Mouse (Mus musculus) liver, embryonic 16.5 days (tissue): ENCODE results near the gene Tbc1d24. TPM values are rescaled to one million over a fixed set of nuclear protein-coding genes. Genes with fewer than 3 reads are reported as not detected.

Source experiments
- ATAC-seq: fragments of 200-750 bp; cut with Nextera tagmentation; 2 replicates; pipeline ENCODE4 v1.8.0; 2017; ENCODE audit warnings: low read depth, mild to moderate bottlenecking, moderate number of reproducible peaks, moderate library complexity
- H3K27ac ChIP-seq: fragments of 300-500 bp; sonication (generic); 2 replicates; pipeline ENCODE4 v1.5.1; 2014; ENCODE audit warnings: mild to moderate bottlenecking, low read length
- H3K27me3 ChIP-seq: fragments of 300-500 bp; sonication (generic); 2 replicates; pipeline ENCODE4 v1.6.1; 2014; ENCODE audit warnings: low read depth, low read length, mixed read lengths; ENCODE audit not compliant: control insufficient read depth, insufficient read depth
- H3K36me3 ChIP-seq: fragments of 300-500 bp; sonication (generic); 2 replicates; pipeline ENCODE4 v1.6.1; 2014; ENCODE audit warnings: mild to moderate bottlenecking; ENCODE audit not compliant: control insufficient read depth, insufficient read depth
- H3K4me1 ChIP-seq: fragments of 300-500 bp; sonication (generic); 2 replicates; pipeline ENCODE4 v1.6.1; 2014; ENCODE audit warnings: low read depth, low read length, mixed read lengths; ENCODE audit not compliant: control insufficient read depth
- H3K4me2 ChIP-seq: fragments of 300-500 bp; sonication (generic); 2 replicates; pipeline ENCODE4 v1.6.1; 2014; ENCODE audit warnings: low read depth, low read length, mixed read lengths
- H3K4me3 ChIP-seq: fragments of 300-500 bp; sonication (generic); 2 replicates; pipeline ENCODE4 v1.5.1; 2014; ENCODE audit warnings: low read depth, mild to moderate bottlenecking, low read length
- H3K9ac ChIP-seq: fragments of 300-500 bp; sonication (generic); 2 replicates; pipeline ENCODE4 v1.6.1; 2014; ENCODE audit warnings: low read depth, low read length
- H3K9me3 ChIP-seq: fragments of 300-500 bp; sonication (generic); replicated peaks from 2 replicates; pipeline ENCODE4 v1.6.1; 2016; ENCODE audit warnings: low read length; ENCODE audit not compliant: control insufficient read depth
- WGBS: fragments of 180-500 bp; shearing (Covaris S2); extraction: QIAGEN DNeasy Blood & Tissue Kit; methylation state at CpG from one replicate; pipeline ENCODE4 v1.1.7; 2014; ENCODE audit not compliant: insufficient replicate concordance; 5-methylcytosine and 5-hydroxymethylcytosine counted together
- polyA plus RNA-seq: library from polyadenylated mRNA; unstranded; fragments of >200 nt; fragmentation: Nextera tagmentation; extraction: Ambion mirVana; gene quantifications from 2 replicates; pipeline ENCODE4 v1.2.1, GENCODE M21; 2015

Gene Tbc1d24
- polyA plus RNA-seq, 1 experiment from 2014 or later, result 7.4 TPM

DNA sequence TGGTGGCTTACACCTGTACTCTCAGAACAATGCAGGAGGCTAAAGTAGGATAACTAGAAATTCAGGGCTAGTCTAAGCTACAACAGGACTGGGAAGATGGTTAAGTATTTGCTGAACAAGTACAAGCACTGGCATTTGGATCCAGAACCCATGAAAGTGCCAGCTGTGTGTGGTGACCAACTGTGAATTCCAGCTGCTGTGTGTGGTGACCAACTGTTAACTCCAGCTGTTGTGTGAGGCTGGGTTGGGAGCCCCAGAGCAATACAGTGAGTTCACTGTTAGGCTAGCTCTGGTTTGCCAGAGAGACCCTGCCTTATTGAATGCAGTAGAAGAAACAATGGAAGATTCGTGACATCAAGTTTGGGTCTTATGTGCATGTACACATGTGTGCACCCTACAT is 31.1 kb upstream of the Tbc1d24 start:
- 80% methylated on average over 1 of the region's 1 CpGs for WGBS
- Histone ChIP-seq H3K9me3 (no peaks in the 10 kb centered on the region), H3K27ac (no peak overlapping the region), H3K27me3 (no peaks in the 10 kb centered on the region), H3K4me2 (no peak overlapping the region), H3K4me1 (no peaks in the 10 kb centered on the region), H3K36me3 (peaks cover 96% of the 10 kb centered on the region), H3K4me3 (no peak overlapping the region), H3K9ac (no peak overlapping the region)
- ATAC-seq, result no peak

GRCm38 (mm10) chr17:24227941-24228340 is 22.6 kb upstream of the Tbc1d24 start:
- H3K9me3 ChIP-seq, result no peaks in the 10 kb centered on the region
- H3K4me1 ChIP-seq, result peaks cover 37% of the 10 kb centered on the region
- H3K36me3 ChIP-seq, result peaks cover 94% of the 10 kb centered on the region
- no peak overlapping the region for H3K27ac ChIP-seq
- WGBS, result 91% methylated on average over 7 of the region's 7 CpGs
- no peak overlapping the region for H3K9ac ChIP-seq
- no peaks in the 10 kb centered on the region for H3K27me3 ChIP-seq
- no peak overlapping the region for H3K4me2 ChIP-seq
- ATAC-seq, result no peak
- no peak overlapping the region for H3K4me3 ChIP-seq

DNA sequence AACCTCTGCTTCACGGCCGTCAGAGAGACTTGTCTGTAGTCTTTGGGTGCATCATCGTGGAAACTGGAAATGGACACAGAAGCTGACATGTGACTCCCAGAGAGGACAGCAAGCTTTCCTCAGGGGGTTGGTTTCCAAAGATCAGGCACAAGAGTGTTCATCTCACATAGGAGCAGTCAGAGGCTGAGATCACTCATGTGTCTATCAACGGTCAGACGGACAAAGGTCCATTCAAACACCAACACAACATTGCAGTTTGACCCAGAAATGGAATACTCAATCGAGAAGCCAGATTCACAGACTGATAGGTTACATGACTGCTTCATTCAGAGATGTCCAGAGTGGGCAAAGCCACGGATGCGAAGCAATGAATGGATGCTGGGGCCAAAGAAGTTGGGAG is 21.4 kb upstream of the Tbc1d24 start:
- no peak overlapping the region for H3K4me3 ChIP-seq
- WGBS, result 82% methylated on average over 8 of the region's 8 CpGs
- peak overlapping the region; percentile 92 for H3K27ac ChIP-seq
- no peaks in the 10 kb centered on the region for H3K27me3 ChIP-seq
- no peak for ATAC-seq
- peaks cover 38% of the 10 kb centered on the region for H3K4me1 ChIP-seq
- H3K9ac ChIP-seq, result peak overlapping the region; percentile 11; the same call in 1 of the 2 replicates
- peak overlapping the region; percentile 44 for H3K4me2 ChIP-seq
- no peaks in the 10 kb centered on the region for H3K9me3 ChIP-seq
- peaks cover 91% of the 10 kb centered on the region for H3K36me3 ChIP-seq

DNA sequence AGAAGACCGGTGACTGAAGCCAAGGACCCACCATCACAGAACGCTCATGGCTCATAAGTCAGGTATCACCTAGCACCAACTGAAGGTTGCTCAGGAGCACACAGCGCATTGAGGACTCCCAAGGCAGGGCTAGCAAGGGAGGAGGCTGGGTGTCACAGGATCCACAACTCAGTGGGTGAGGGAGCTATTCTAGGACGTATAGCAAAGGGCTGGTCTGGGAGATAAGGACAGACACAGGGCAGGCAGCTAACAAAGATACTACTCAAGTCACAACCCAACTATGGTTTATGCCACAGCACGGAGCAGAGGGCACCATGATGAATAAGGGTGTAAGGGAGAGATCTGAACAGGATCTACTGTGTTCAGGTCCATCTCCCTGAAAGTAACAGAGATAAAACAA is 20.5 kb upstream of the Tbc1d24 start:
- peak overlapping the region; percentile 25 for H3K9ac ChIP-seq
- H3K4me2 ChIP-seq, result peak overlapping the region; percentile 44
- H3K27ac ChIP-seq, result peak overlapping the region; percentile 92
- peaks cover 46% of the 10 kb centered on the region for H3K4me1 ChIP-seq
- no peaks in the 10 kb centered on the region for H3K9me3 ChIP-seq
- 33% methylated on average over 5 of the region's 5 CpGs for WGBS
- ATAC-seq, result peak; percentile 91
- H3K4me3 ChIP-seq, result 0 out of 2 replicates have a peak overlapping the region, but pooled peaks have one; percentile 3
- peaks cover 83% of the 10 kb centered on the region for H3K36me3 ChIP-seq
- H3K27me3 ChIP-seq, result no peaks in the 10 kb centered on the region

DNA sequence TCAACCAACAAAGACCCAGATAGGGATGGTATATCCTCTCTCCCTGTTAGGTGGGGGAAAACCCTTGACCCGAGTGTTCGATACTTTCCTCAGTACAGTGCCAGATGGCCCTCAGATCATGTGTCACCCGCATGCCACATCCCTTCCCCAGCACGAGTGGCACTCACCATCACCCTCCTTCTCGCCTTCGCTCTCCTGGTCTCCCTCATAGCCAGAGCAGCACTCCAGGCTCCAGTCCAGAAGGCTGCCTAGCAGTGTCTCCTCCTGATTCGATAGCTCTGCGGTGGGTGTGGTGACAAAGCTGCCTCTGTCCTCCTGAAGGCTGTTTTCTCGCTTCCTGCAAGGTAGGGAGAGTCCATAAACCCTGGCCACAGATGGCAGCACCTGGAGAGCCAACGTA is 19.4 kb upstream of the Tbc1d24 start:
- Histone ChIP-seq H3K4me3 (no peak overlapping the region), H3K36me3 (peaks cover 72% of the 10 kb centered on the region), H3K27ac (no peak overlapping the region), H3K4me1 (peaks cover 52% of the 10 kb centered on the region), H3K9me3 (no peaks in the 10 kb centered on the region), H3K9ac (no peak overlapping the region), H3K4me2 (no peak overlapping the region), H3K27me3 (no peaks in the 10 kb centered on the region)
- WGBS, result 89% methylated on average over 10 of the region's 10 CpGs
- no peak for ATAC-seq

DNA sequence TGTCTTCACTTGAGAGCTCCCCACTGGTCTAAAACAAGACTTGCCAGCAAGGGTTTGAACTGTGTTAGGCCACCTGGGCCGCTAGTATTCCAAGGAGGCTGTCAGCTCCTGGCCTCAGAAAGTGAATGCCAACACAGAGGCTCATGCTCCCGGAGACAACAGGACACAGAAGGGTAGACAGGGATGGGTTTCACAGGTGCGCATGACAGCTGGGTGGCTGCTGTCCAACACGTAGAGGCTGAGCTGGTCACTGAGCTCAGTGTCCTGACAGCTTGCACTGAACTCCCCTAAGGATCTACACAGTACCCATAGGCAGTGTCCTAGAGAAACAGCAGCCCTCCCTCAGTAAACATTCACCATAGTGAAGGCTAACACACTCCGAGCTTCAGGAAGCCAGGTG is 18.2 kb upstream of the Tbc1d24 start:
- no peak for ATAC-seq
- Histone ChIP-seq H3K36me3 (peaks cover 61% of the 10 kb centered on the region), H3K27ac (peak overlapping the region; percentile 15; the same call in 1 of the 2 replicates), H3K9me3 (no peaks in the 10 kb centered on the region), H3K4me1 (peaks cover 62% of the 10 kb centered on the region), H3K4me2 (no peak overlapping the region), H3K4me3 (no peak overlapping the region), H3K27me3 (no peaks in the 10 kb centered on the region), H3K9ac (no peak overlapping the region)
- 90% methylated on average over 5 of the region's 5 CpGs for WGBS

DNA sequence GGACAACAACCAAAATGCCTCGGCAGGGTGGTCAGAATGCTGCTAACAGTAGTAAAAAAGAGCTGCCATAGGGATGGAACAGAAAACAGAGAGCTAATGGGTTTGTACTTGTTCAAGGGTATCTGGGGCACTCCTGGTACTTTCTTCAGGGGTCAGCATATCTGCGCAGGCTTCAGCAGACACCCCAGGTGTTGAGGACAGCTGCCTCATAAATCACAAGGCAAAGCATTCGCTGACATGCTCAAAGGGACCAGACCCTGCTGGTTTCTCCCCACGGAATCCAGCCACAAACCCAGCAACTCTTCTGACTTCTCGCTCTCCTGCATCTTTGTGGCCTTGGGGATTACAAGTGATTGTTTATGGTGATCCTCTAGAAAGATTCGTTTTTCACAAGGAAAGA is 17.3 kb upstream of the Tbc1d24 start:
- no peak overlapping the region for H3K4me2 ChIP-seq
- 74% methylated on average over 6 of the region's 6 CpGs for WGBS

DNA sequence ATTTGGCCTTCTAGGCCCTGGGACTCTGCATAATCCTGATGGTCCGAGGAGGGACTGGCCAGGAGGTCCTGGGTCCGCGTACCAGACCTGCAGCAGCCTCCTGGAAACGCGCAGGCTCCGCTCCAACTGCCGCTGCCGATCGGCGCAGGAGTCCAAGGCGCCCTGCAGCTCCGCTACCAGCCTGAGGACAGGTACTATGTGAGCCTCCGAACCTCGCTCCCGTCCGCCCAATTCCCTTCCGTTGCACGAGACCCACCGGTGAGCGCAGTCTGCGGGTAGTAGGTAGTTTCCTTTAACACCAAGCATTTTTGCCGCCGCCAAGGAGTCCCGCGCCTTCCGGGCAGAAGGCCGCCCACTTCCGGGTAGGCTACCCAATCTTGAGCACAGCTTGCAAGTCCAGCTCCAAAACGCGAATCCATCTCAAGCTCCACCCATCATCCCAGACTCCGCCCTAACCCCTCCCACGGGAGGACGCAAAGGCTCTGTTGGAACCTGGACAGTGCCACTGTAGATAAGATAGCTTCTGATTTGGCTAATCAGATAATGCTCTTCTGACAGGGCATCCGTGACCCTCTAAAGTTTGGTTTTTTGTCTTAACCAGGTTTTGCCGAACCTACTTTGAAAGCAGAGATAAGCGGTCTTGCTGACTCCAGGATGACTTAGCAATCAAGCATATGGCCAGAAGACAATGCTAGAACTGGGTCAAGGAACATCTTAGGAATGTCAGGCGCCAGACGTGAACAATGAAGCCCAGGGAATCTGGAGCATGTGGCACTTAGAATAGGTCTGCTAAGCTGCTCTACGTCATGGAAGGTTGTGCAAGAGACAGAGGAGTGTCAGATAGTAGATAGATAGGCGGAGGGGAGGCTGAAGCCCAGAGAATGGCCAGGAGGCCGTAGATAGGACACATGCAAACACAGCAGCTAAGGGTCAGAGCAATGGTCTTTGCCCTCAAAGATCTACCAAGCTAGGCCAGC is 15.4 kb upstream of the Tbc1d24 start, which contains the start of gene Tedc2:
Gene Tedc2 (minus strand): TSS at position 417 of the 977 bp plus-strand sequence.
- Histone ChIP-seq H3K4me2 (peak within 1 kb of the TSS; percentile 86), H3K27me3 (no peaks in the 10 kb centered on the region), H3K4me1 (peaks cover 38% of the 10 kb centered on the region), H3K4me3 (peak within 1 kb of the TSS; percentile 90), H3K9ac (peak within 1 kb of the TSS; percentile 90), H3K36me3 (peaks cover 56% of the 10 kb centered on the region), H3K27ac (peak within 1 kb of the TSS; percentile 95), H3K9me3 (no peaks in the 10 kb centered on the region)
- under 1% methylated on average over 41 of the region's 41 CpGs for WGBS
- ATAC-seq, result peak; percentile 92

More for the DNA sequence above, 17.3 kb upstream of the Tbc1d24 start:
- Histone ChIP-seq H3K9ac (no peak overlapping the region), H3K9me3 (no peaks in the 10 kb centered on the region), H3K36me3 (peaks cover 57% of the 10 kb centered on the region), H3K27ac (no peak overlapping the region; the same call in 1 of the 2 replicates), H3K4me1 (peaks cover 56% of the 10 kb centered on the region), H3K4me3 (no peak overlapping the region), H3K27me3 (no peaks in the 10 kb centered on the region)
- no peak for ATAC-seq

DNA sequence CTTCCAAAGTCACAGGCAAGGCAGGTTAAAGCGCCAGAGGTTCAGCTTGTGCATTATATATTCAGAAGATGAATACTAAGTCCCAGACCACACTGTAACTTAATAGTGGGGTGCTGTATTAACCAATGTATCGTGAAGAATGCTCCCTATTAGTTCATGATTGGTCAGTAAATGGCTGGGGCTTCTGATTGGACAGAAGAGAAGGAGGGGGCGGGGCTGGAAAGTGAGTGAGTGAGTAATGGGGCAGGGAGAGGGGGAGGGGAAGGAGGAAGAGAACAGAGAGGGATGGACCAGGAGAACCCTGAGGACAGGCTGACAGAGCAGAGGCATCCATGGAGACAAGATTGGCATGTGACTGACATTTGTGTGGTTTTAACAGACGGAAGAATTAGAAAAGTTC is 11.5 kb upstream of the Tbc1d24 start:
- no peak overlapping the region for H3K4me3 ChIP-seq
- H3K9me3 ChIP-seq, result no peaks in the 10 kb centered on the region
- WGBS, result 72% methylated on average over 4 of the region's 4 CpGs
- no peak overlapping the region for H3K9ac ChIP-seq
- peaks cover 36% of the 10 kb centered on the region for H3K4me1 ChIP-seq
- H3K36me3 ChIP-seq, result peaks cover 29% of the 10 kb centered on the region
- peaks cover 8% of the 10 kb centered on the region for H3K27me3 ChIP-seq
- no peak for ATAC-seq
- no peak overlapping the region for H3K27ac ChIP-seq
- no peak overlapping the region for H3K4me2 ChIP-seq
